In genomic region chr5:35746910-35747309, GRCm38 (mm10) we compare ENCODE assay signal across 8 mouse cellular contexts. TPM values are rescaled to one million over a fixed set of nuclear protein-coding genes. Genes with fewer than 3 reads are reported as not detected.
DNase-seq lines count a peak whose midpoint lies in the region; ATAC-seq and TF ChIP-seq lines count a peak whose summit lies in the region.

No protein-coding gene starts in this region.

- H3K9ac ChIP-seq in CH12.LX (ENCODE audit: insufficient read depth, low read depth): no peak overlapping the region

- H3K27ac ChIP-seq in CH12.LX (ENCODE audit: insufficient read depth, low read depth): no peak overlapping the region

- TF ChIP-seq POLR2A in CH12.LX (IDR thresholded peaks at IDR 0.05; ENCODE audit: low read depth, low read length): no peak

- H3K9me3 ChIP-seq in CH12.LX (replicated peaks; ENCODE audit: low read length): no peaks in the 10 kb centered on the region

- intact Hi-C loops in gastrocnemius, postnatal 36 days (cut with DNase I): loop anchor here (1.0 to 10.0 kb wide), 2 partner anchors 111 to 228 kb away; no protein-coding TSS in a partner anchor

- H3K27me3 ChIP-seq in CH12.LX (replicated peaks): peaks cover 9% of the 10 kb centered on the region

- H3K4me2 ChIP-seq in CH12.LX (ENCODE audit: insufficient read depth, low read depth, poor library complexity, severe bottlenecking): no peak overlapping the region

- DNase-seq in frontal cortex, postnatal 25 days (ENCODE audit: low spot score in 2 of 2): peak; percentile 74
- DNase-seq in CH12.LX (ENCODE audit: extremely low read depth): peak; percentile 62
- DNase-seq in c-Kit-positive CD71-positive TER-119-positive erythroid progenitor cells, embryonic 14.5 days (ENCODE audit: low spot score): peak; percentile 27
- peak; percentile 75 to 77 for DNase-seq in gastrocnemius, postnatal 36 days
- DNase-seq in layer of hippocampus, postnatal 14 days (ENCODE audit: low spot score in 2 of 2): peak; percentile 76 to 85
- DNase-seq in spleen, postnatal 14 days (ENCODE audit: low spot score in 2 of 2): peak; percentile 31 to 66

- H3K4me1 ChIP-seq in CH12.LX (ENCODE audit: control insufficient read depth in 1 of 2, insufficient read depth in 2 of 2): peaks cover 0 to 13% of the 10 kb centered on the region in 2 experiments; a peak in 2 of 4 replicates

- no peak for TF ChIP-seq EP300 in CH12.LX (IDR thresholded peaks at IDR 0.05; ENCODE audit: low read length)

- in situ Hi-C loops in CH12.LX (cut with MboI; ENCODE audit: low pct_ligation_motif_present, low pct_unique_long_range_greater_than_20kb, low sequenced_read_pairs): no loop called here

- H3K79me2 ChIP-seq in CH12.LX (replicated peaks; ENCODE audit: control insufficient read depth, extremely low read depth, insufficient read depth, poor library complexity, severe bottlenecking): no peaks in the 10 kb centered on the region

- peak; percentile 92 to 98 for TF ChIP-seq CTCF in CH12.LX (conservative IDR thresholded peaks at IDR 0.05 in 1 of 2, IDR thresholded peaks at IDR 0.05 in 1 of 2; ENCODE audit: low read depth in 2 of 2, low read length in 2 of 2)

- ATAC-seq in frontal cortex, adult (ENCODE audit: low TSS enrichment): no peak
- ATAC-seq in megakaryocyte-erythroid progenitor cell, adult 5-6 weeks (replicated peaks; ENCODE audit: low FRiP score, low TSS enrichment, poor library complexity, severe bottlenecking): 0 out of 2 replicates have a peak, but pooled peaks have one; percentile 39

- H3K4me3 ChIP-seq in CH12.LX (replicated peaks in 1 of 3; ENCODE audit: low read depth in 2 of 3, low read length in 2 of 3, poor library complexity in 1 of 3): no peak overlapping the region

- no peaks in the 10 kb centered on the region for H3K36me3 ChIP-seq in CH12.LX (replicated peaks in 1 of 2; ENCODE audit: control insufficient read depth in 1 of 2, insufficient read depth in 1 of 2, low read length in 1 of 2)

- dilution Hi-C loops in CH12.LX (cut with MboI; ENCODE audit: extremely low pct_ligation_motif_present, extremely low pct_unique_long_range_greater_than_20kb, low sequenced_read_pairs): no loop called here

- TF ChIP-seq RAD21 in CH12.LX (IDR thresholded peaks at IDR 0.05; ENCODE audit: low read depth, low read length): peak; percentile 63

TF ChIP-seq in CH12.LX, 34 proteins besides CTCF, POLR2A, EP300 and RAD21:
- TF ChIP-seq USF2 (conservative IDR thresholded peaks at IDR 0.05; ENCODE audit: low read depth, low read length) (no peak), MYC (IDR thresholded peaks at IDR 0.05; ENCODE audit: low read depth, low read length) (peak; percentile 48; the same call in 1 of the 2 replicates), SMC3 (IDR thresholded peaks at IDR 0.05; ENCODE audit: low read depth, low read length) (peak; percentile 89), MEF2A (IDR thresholded peaks at IDR 0.05; ENCODE audit: borderline replicate concordance, low read depth, low read length) (no peak), ELF1 (IDR thresholded peaks at IDR 0.05; ENCODE audit: low read depth, low read length) (no peak), USF1 (IDR thresholded peaks at IDR 0.05; ENCODE audit: low read depth, low read length) (no peak), MAX (IDR thresholded peaks at IDR 0.05; ENCODE audit: low read length) (peak; percentile 63), JUN (IDR thresholded peaks at IDR 0.05; ENCODE audit: insufficient read depth, low read depth, low read length) (no peak), TCF12 (IDR thresholded peaks at IDR 0.05; ENCODE audit: low read depth, low read length) (0 out of 2 replicates have a peak, but pooled peaks have one; percentile 25), UBTF (IDR thresholded peaks at IDR 0.05; ENCODE audit: low read depth, low read length) (no peak), ETS1 (conservative IDR thresholded peaks at IDR 0.05; ENCODE audit: low read depth, low read length) (no peak), JUND (conservative IDR thresholded peaks at IDR 0.05; ENCODE audit: low read depth, low read length) (0 out of 2 replicates have a peak, but pooled peaks have one; percentile 19), GABPA (IDR thresholded peaks at IDR 0.05; ENCODE audit: insufficient replicate concordance, low read depth, low read length) (no peak), BHLHE40 (IDR thresholded peaks at IDR 0.05; ENCODE audit: low read depth, low read length) (no peak), CHD1 (IDR thresholded peaks at IDR 0.05; ENCODE audit: low read depth, low read length) (no peak), MXI1 (IDR thresholded peaks at IDR 0.05; ENCODE audit: low read depth, low read length) (no peak), TBP (conservative IDR thresholded peaks at IDR 0.05; ENCODE audit: low read depth, low read length) (no peak), NRF1 (IDR thresholded peaks at IDR 0.05; ENCODE audit: low read depth, low read length) (no peak), CHD2 (IDR thresholded peaks at IDR 0.05; ENCODE audit: low read length) (no peak), ZKSCAN1 (IDR thresholded peaks at IDR 0.05; ENCODE audit: borderline replicate concordance, low read depth, low read length) (no peak), ZMIZ1 (IDR thresholded peaks at IDR 0.05; ENCODE audit: low read depth, low read length) (no peak), PAX5 (IDR thresholded peaks at IDR 0.05; ENCODE audit: low read length) (no peak), ZC3H11A (IDR thresholded peaks at IDR 0.05; ENCODE audit: low read depth, low read length) (peak; percentile 49; the same call in 1 of the 2 replicates), SIN3A (IDR thresholded peaks at IDR 0.05; ENCODE audit: low read length) (no peak), MAZ (IDR thresholded peaks at IDR 0.05; ENCODE audit: low read depth, low read length) (no peak), KAT2A (IDR thresholded peaks at IDR 0.05; ENCODE audit: insufficient replicate concordance, low read length) (no peak), IRF4 (IDR thresholded peaks at IDR 0.05; ENCODE audit: low read depth, low read length) (no peak; the same call in 1 of the 2 replicates), E2F4 (IDR thresholded peaks at IDR 0.05; ENCODE audit: insufficient replicate concordance, low read depth, low read length) (no peak), MAFK (IDR thresholded peaks at IDR 0.05; ENCODE audit: insufficient replicate concordance, low read length) (peak; percentile 25; the same call in 1 of the 2 replicates), ZNF384 (IDR thresholded peaks at IDR 0.05; ENCODE audit: low read depth, low read length) (no peak), POLR2AphosphoS2 (IDR thresholded peaks at IDR 0.05; ENCODE audit: low read depth, low read length) (no peak), NELFE (IDR thresholded peaks at IDR 0.05; ENCODE audit: low read depth, low read length) (peak; percentile 32; the same call in 1 of the 2 replicates), HCFC1 (IDR thresholded peaks at IDR 0.05; ENCODE audit: low read depth, low read length) (no peak), RCOR1 (conservative IDR thresholded peaks at IDR 0.05; ENCODE audit: low read depth, low read length) (no peak)

RNA-seq across cellular contexts. Expression of gene Sh3tc1, which starts 7.1 kb away (rescaled TPM):
- 0.85 and 0.97 TPM in 2 replicates for total RNA-seq in CH12.LX (2012; rRNA removed)
- total RNA-seq in CH12.LX (2014; rRNA removed): 1.2 and 1.4 TPM in 2 replicates
- 2.3 and 3.5 TPM in 2 replicates for polyA plus RNA-seq in CH12.LX (2012; ENCODE audit: insufficient read length, low read depth)
- 1 to 10 TPM; 2.0 to 3.2 TPM for total RNA-seq in gastrocnemius, postnatal 36 days (2021)
- 1 to 10 TPM; 3.8 to 4.1 TPM for total RNA-seq in layer of hippocampus, postnatal 14 days (2021)
- total RNA-seq in megakaryocyte-erythroid progenitor cell, adult 5-6 weeks (2014; fragmentation: Nextera tagmentation): 2.5 TPM in 1 of 2 replicates, not detected in the other
- 0.23 TPM in 1 of 2 replicates, not detected in the other for total RNA-seq in megakaryocyte-erythroid progenitor cell, adult 5-6 weeks (2017)

RNA-seq across cellular contexts. Expression of gene Ablim2, which starts 10.8 kb away (rescaled TPM):
- total RNA-seq in CH12.LX (2012; rRNA removed) (3.7 and 11.0 TPM in 2 replicates), CH12.LX (2014; rRNA removed) (4.7 and 12.2 TPM in 2 replicates)
- polyA plus RNA-seq in CH12.LX (2012; ENCODE audit: insufficient read length, low read depth): 2.6 and 4.4 TPM in 2 replicates
- 10 to 100 TPM; 36.6 to 37.1 TPM for total RNA-seq in gastrocnemius, postnatal 36 days (2021)
- total RNA-seq in layer of hippocampus, postnatal 14 days (2021): 100 to 1,000 TPM in 1 of 2 experiments, 10 to 100 TPM in 1; 94.4 to 101 TPM
- total RNA-seq in megakaryocyte-erythroid progenitor cell, adult 5-6 weeks (2014; fragmentation: Nextera tagmentation): 0.22 TPM in 1 of 2 replicates, not detected in the other
- total RNA-seq in megakaryocyte-erythroid progenitor cell, adult 5-6 weeks (2017): 0.38 and 3.1 TPM in 2 replicates

Comparison
In these comparisons a context has a peak if more than half of its experiments do, and no peak if none do; other contexts are left out.
1. DNase-seq: peak in every context shown above with its lines; median percentile 80 in layer of hippocampus, postnatal 14 days; 76 in gastrocnemius, postnatal 36 days; 74 in frontal cortex, postnatal 25 days; 62 in CH12.LX; 48 in spleen, postnatal 14 days; 27 in c-Kit-positive CD71-positive TER-119-positive erythroid progenitor cells, embryonic 14.5 days.